In the genomic region with DNA sequence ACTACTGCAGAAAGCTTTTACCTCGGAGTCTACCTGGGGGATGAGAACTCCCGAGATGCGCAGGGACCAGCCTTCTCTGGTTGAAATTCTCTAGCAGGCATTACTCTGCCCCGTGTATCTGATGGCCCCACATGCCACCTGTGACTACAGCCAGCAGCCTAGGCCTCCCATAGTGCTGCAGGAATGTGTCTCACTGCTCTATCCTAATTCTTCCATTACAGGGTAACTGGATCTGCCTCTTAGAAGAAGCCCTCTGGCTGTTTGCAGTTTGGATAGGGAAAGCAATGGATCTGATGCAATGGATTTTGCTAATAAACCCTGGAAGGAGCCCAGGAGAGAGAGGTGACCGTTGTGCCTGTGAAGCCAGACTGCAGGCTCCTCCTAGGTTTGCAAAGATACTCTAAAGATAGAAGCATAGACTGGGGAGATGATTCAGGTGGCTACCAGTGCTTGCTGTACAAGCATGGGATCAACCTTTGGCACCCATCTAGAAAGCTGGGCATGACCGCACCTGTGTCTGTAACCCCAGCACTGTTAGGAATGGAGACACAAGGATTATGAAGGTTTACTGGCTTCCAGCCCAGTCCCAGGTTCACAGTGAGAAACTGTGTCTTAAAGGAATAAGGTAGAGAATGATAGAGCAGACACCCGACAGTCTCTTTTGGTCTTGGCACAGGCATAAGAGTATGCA, we compare ENCODE assay signal across 20 mouse cellular contexts.
DNase-seq lines count a peak whose midpoint lies in the region; ATAC-seq and TF ChIP-seq lines count a peak whose summit lies in the region.
"Had no signal": no experiment of that assay in that cellular context is flagged by ENCODE, and none has a peak within 500 bp of the region (broad histone marks: within the 10 kb centered on the region; RNA-seq: fewer than 3 reads in every experiment).

No protein-coding gene starts in this region.

- no peaks in the 10 kb centered on the region for H3K9me3 ChIP-seq in embryonic facial prominence, embryonic 14.5 days (ENCODE audit: control insufficient read depth, low read length)
- no peaks in the 10 kb centered on the region for H3K9me3 ChIP-seq in embryonic facial prominence, embryonic 10.5 days
- no peaks in the 10 kb centered on the region for H3K9me3 ChIP-seq in midbrain, embryonic 11.5 days (ENCODE audit: control insufficient read depth, low read length)
- no peaks in the 10 kb centered on the region for H3K9me3 ChIP-seq in midbrain, embryonic 16.5 days (replicated peaks; ENCODE audit: control insufficient read depth, low read length, poor library complexity, severe bottlenecking)
- H3K9me3 ChIP-seq in hindbrain, postnatal 0 days (ENCODE audit: low read length) = 0 out of 2 replicates have a peak, but pooled peaks cover 3% of the 10 kb centered on the region
- H3K9me3 ChIP-seq: forebrain, embryonic 13.5 days; hindbrain, embryonic 12.5 days had no signal

- H3K9ac ChIP-seq in embryonic facial prominence, embryonic 14.5 days (ENCODE audit: low read depth, low read length) = no peak overlapping the region
- H3K9ac ChIP-seq in midbrain, embryonic 11.5 days (ENCODE audit: low read length) = no peak overlapping the region
- H3K9ac ChIP-seq in midbrain, embryonic 16.5 days (ENCODE audit: low read depth, low read length) = no peak overlapping the region
- no peak overlapping the region for H3K9ac ChIP-seq in hindbrain, postnatal 0 days (replicated peaks; ENCODE audit: low read length)
- H3K9ac ChIP-seq: forebrain, embryonic 13.5 days; forebrain, postnatal 0 days; hindbrain, embryonic 12.5 days had no signal

- H3K36me3 ChIP-seq in embryonic facial prominence, embryonic 14.5 days (ENCODE audit: control insufficient read depth, insufficient read depth, low read length) = no peaks in the 10 kb centered on the region
- H3K36me3 ChIP-seq in embryonic facial prominence, embryonic 10.5 days (replicated peaks) = no peaks in the 10 kb centered on the region
- H3K36me3 ChIP-seq in midbrain, embryonic 11.5 days (ENCODE audit: control insufficient read depth, insufficient read depth, low read length) = no peaks in the 10 kb centered on the region
- no peaks in the 10 kb centered on the region for H3K36me3 ChIP-seq in midbrain, embryonic 16.5 days (ENCODE audit: control insufficient read depth, insufficient read depth, low read length)
- no peaks in the 10 kb centered on the region for H3K36me3 ChIP-seq in hindbrain, postnatal 0 days (ENCODE audit: insufficient read depth, low read length)
- H3K36me3 ChIP-seq: G1E; hindbrain, embryonic 12.5 days had no signal

- H3K27ac ChIP-seq in embryonic facial prominence, embryonic 14.5 days (replicated peaks; ENCODE audit: low read depth, low read length) = no peak overlapping the region
- H3K27ac ChIP-seq in embryonic facial prominence, embryonic 10.5 days (replicated peaks) = no peak overlapping the region
- H3K27ac ChIP-seq in midbrain, embryonic 11.5 days (ENCODE audit: low read depth, low read length) = no peak overlapping the region
- no peak overlapping the region for H3K27ac ChIP-seq in midbrain, embryonic 16.5 days (ENCODE audit: low read length)
- H3K27ac ChIP-seq in hindbrain, postnatal 0 days = no peak overlapping the region
- H3K27ac ChIP-seq: forebrain, embryonic 13.5 days; hindbrain, embryonic 12.5 days had no signal

- peaks cover 30% of the 10 kb centered on the region for H3K4me1 ChIP-seq in embryonic facial prominence, embryonic 14.5 days (ENCODE audit: control insufficient read depth, insufficient read depth, low read length)
- H3K4me1 ChIP-seq in embryonic facial prominence, embryonic 10.5 days = peaks cover 36% of the 10 kb centered on the region
- H3K4me1 ChIP-seq in midbrain, embryonic 11.5 days (ENCODE audit: control insufficient read depth, insufficient read depth, low read length) = peaks cover 5% of the 10 kb centered on the region
- H3K4me1 ChIP-seq in midbrain, embryonic 16.5 days (ENCODE audit: control insufficient read depth, insufficient read depth, low read length) = peaks cover under 1% of the 10 kb centered on the region; the same call in 1 of the 2 replicates
- peaks cover 10% of the 10 kb centered on the region; the same call in 1 of the 2 replicates for H3K4me1 ChIP-seq in hindbrain, postnatal 0 days (ENCODE audit: insufficient read depth, low read length)

- peak; percentile 41 for DNase-seq in embryonic facial prominence, embryonic 14.5 days (ENCODE audit: low spot score)
- no peak for DNase-seq in embryonic facial prominence, embryonic 10.5 days (ENCODE audit: low spot score)
- peak; percentile 29 to 52 for DNase-seq in kidney, postnatal 25 days
- DNase-seq in kidney, adult 9 months = no peak
- DNase-seq in midbrain, embryonic 11.5 days (ENCODE audit: low spot score, missing footprints) = peak; percentile 72
- peak; percentile 67 for DNase-seq in fat pad, adult 2 months (ENCODE audit: extremely low read depth, low read depth, low spot score)
- DNase-seq in hindbrain, postnatal 0 days (ENCODE audit: low spot score) = no peak
- DNase-seq: adrenal gland, adult 8-10 months; adrenal gland, postnatal 36 days; B cell, adult 2 months; cerebellum, adult 2 months; forebrain, postnatal 0 days; gastrocnemius, postnatal 14 days; heart, postnatal 10 days; heart, postnatal 4 days had no signal

- H3K4me2 ChIP-seq in embryonic facial prominence, embryonic 14.5 days (ENCODE audit: low read depth, low read length) = no peak overlapping the region
- H3K4me2 ChIP-seq in midbrain, embryonic 11.5 days = no peak overlapping the region
- H3K4me2 ChIP-seq in midbrain, embryonic 16.5 days (ENCODE audit: low read length) = no peak overlapping the region
- no peak overlapping the region for H3K4me2 ChIP-seq in hindbrain, postnatal 0 days (ENCODE audit: low read depth, low read length)
- H3K4me2 ChIP-seq: forebrain, embryonic 13.5 days; hindbrain, embryonic 12.5 days had no signal

- no peak for TF ChIP-seq CTCF in hindbrain, postnatal 0 days (IDR thresholded peaks at IDR 0.05; ENCODE audit: low read depth)

- no peak overlapping the region for H3K4me3 ChIP-seq in embryonic facial prominence, embryonic 14.5 days (ENCODE audit: low read depth, low read length)
- no peak overlapping the region for H3K4me3 ChIP-seq in embryonic facial prominence, embryonic 10.5 days
- H3K4me3 ChIP-seq in midbrain, embryonic 11.5 days (ENCODE audit: low read depth, low read length) = no peak overlapping the region
- no peak overlapping the region for H3K4me3 ChIP-seq in midbrain, embryonic 16.5 days (ENCODE audit: low read depth, low read length)
- no peak overlapping the region for H3K4me3 ChIP-seq in hindbrain, postnatal 0 days (ENCODE audit: low read length)
- H3K4me3 ChIP-seq: forebrain, embryonic 13.5 days; hindbrain, embryonic 12.5 days had no signal

- WGBS in embryonic facial prominence, embryonic 14.5 days = 63% methylated on average over 7 of the region's 7 CpGs
- 78% methylated on average over 7 of the region's 7 CpGs for WGBS in embryonic facial prominence, embryonic 10.5 days
- WGBS in midbrain, embryonic 11.5 days = 86% methylated on average over 7 of the region's 7 CpGs
- WGBS in midbrain, embryonic 16.5 days = 85% methylated on average over 7 of the region's 7 CpGs
- WGBS in hindbrain, postnatal 0 days = 85% methylated on average over 7 of the region's 7 CpGs

- H3K27me3 ChIP-seq in embryonic facial prominence, embryonic 14.5 days (replicated peaks; ENCODE audit: control insufficient read depth, insufficient read depth, low read length) = no peaks in the 10 kb centered on the region
- H3K27me3 ChIP-seq in embryonic facial prominence, embryonic 10.5 days (replicated peaks; ENCODE audit: low read depth, poor library complexity, severe bottlenecking) = peaks cover 28% of the 10 kb centered on the region
- peaks cover 3% of the 10 kb centered on the region; the same call in 1 of the 2 replicates for H3K27me3 ChIP-seq in midbrain, embryonic 11.5 days (ENCODE audit: control insufficient read depth, insufficient read depth, low read length)
- no peaks in the 10 kb centered on the region for H3K27me3 ChIP-seq in midbrain, embryonic 16.5 days (ENCODE audit: control insufficient read depth, insufficient read depth, low read depth, low read length)
- H3K27me3 ChIP-seq in hindbrain, postnatal 0 days (ENCODE audit: insufficient read depth, low read length) = no peaks in the 10 kb centered on the region

- peak; percentile 72; the same call in 1 of the 2 replicates for ATAC-seq in embryonic facial prominence, embryonic 14.5 days (ENCODE audit: low read depth)
- no peak for ATAC-seq in midbrain, embryonic 11.5 days (ENCODE audit: low FRiP score)
- ATAC-seq in midbrain, embryonic 16.5 days = no peak
- ATAC-seq in hindbrain, postnatal 0 days = no peak
- ATAC-seq: CD4-positive, CD25-positive, alpha-beta regulatory T cell, adult 4 months; forebrain, embryonic 13.5 days; forebrain, postnatal 0 days had no signal

Comparison
In these comparisons a context has a peak if more than half of its experiments do, and no peak if none do; other contexts are left out.
1. DNase-seq: peak in embryonic facial prominence, embryonic 14.5 days (single experiment), kidney, postnatal 25 days (2 of 2), midbrain, embryonic 11.5 days (single experiment) and fat pad, adult 2 months (single experiment); none in embryonic facial prominence, embryonic 10.5 days (single experiment), kidney, adult 9 months (single experiment) and hindbrain, postnatal 0 days (single experiment).